Mouse (Mus musculus) ES-Bruce4 (cell line): Measurements from ENCODE around the gene Zkscan16. TPM values are rescaled to one million over a fixed set of nuclear protein-coding genes. Genes with fewer than 3 reads are reported as not detected.

Experiments
- H3K27ac ChIP-seq: 2 replicates; pipeline ENCODE4 v1.5.1; 2012; ENCODE audit warnings: low read length, inconsistent platforms; ENCODE audit not compliant: insufficient read depth
- H3K27me3 ChIP-seq: 2 replicates; pipeline ENCODE4 v1.6.1; 2012; ENCODE audit warnings: mild to moderate bottlenecking, low read length, inconsistent platforms; ENCODE audit not compliant: control insufficient read depth, poor library complexity, insufficient read depth, severe bottlenecking
- H3K36me3 ChIP-seq: 2 replicates; pipeline ENCODE4 v1.6.1; 2012; ENCODE audit warnings: inconsistent platforms, mild to moderate bottlenecking, low read length, moderate library complexity; ENCODE audit not compliant: control insufficient read depth, poor library complexity, insufficient read depth, severe bottlenecking
- H3K4me1 ChIP-seq: one replicate; pipeline ENCODE4 v1.8.1; 2011; ENCODE audit warnings: low read length; ENCODE audit not compliant: control insufficient read depth, insufficient read depth
- H3K4me3 ChIP-seq: 2 replicates; pipeline ENCODE4 v1.5.1; 2011; ENCODE audit warnings: low read depth, mild to moderate bottlenecking, low read length
- H3K9ac ChIP-seq: 2 replicates; pipeline ENCODE4 v1.6.1; 2012; ENCODE audit warnings: low read depth, mild to moderate bottlenecking, inconsistent platforms; ENCODE audit not compliant: poor library complexity, severe bottlenecking
- H3K9me3 ChIP-seq: replicated peaks from 2 replicates; pipeline ENCODE4 v1.6.1; 2012; ENCODE audit warnings: mild to moderate bottlenecking, low read length, inconsistent platforms; ENCODE audit not compliant: control insufficient read depth, poor library complexity, insufficient read depth, severe bottlenecking
- CTCF ChIP-seq: IDR thresholded peaks from one replicate; pipeline ENCODE4 v1.8.1; 2011; ENCODE audit warnings: low read depth, low read length
- EP300 ChIP-seq: IDR thresholded peaks from 2 replicates; pipeline ENCODE4 v1.6.1; 2011; ENCODE audit warnings: low read depth, low read length; ENCODE audit not compliant: insufficient read depth
- POLR2A ChIP-seq: IDR thresholded peaks from one replicate; pipeline ENCODE4 v1.8.1; 2011; ENCODE audit warnings: low read length; ENCODE audit not compliant: insufficient read depth
- polyA plus RNA-seq: library from polyadenylated mRNA; stranded (reverse); fragments of >200 nt; gene quantifications from 2 replicates; pipeline ENCODE4 v1.2.4, GENCODE M21; 2011; ENCODE audit warnings: low read depth; ENCODE audit not compliant: missing spikeins, insufficient read depth, insufficient read length

The Zkscan16 gene
- polyA plus RNA-seq, 1 experiment, result 0.49 TPM

DNA sequence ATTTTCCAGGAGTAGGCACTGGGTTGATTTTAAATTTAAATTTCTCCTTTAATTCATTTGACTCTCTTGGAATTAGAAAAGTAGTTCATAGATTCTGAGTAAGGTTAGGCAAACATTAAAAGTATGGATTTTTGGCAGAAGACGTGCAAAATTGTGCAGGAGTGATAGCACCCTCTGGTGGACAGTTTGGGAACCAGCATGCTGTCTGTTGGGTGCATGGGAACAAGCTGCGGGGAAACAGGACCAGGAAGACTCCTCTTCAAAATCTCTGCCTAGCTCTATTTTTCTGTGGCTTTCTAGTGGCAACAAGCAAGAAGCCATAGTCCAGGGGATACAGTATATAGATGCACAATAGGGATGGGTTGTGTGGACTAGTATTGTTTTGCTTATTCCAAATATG, 56.3 kb downstream of the Zkscan16 start:
- Histone ChIP-seq H3K4me3 (no peak overlapping the region), H3K9me3 (no peaks in the 10 kb centered on the region), H3K4me1 (peaks cover 3% of the 10 kb centered on the region), H3K9ac (no peak overlapping the region), H3K36me3 (no peaks in the 10 kb centered on the region), H3K27me3 (no peaks in the 10 kb centered on the region), H3K27ac (no peak overlapping the region)
- TF ChIP-seq EP300, result no peak
- peak; percentile 73 for TF ChIP-seq CTCF
- TF ChIP-seq POLR2A, result no peak

DNA sequence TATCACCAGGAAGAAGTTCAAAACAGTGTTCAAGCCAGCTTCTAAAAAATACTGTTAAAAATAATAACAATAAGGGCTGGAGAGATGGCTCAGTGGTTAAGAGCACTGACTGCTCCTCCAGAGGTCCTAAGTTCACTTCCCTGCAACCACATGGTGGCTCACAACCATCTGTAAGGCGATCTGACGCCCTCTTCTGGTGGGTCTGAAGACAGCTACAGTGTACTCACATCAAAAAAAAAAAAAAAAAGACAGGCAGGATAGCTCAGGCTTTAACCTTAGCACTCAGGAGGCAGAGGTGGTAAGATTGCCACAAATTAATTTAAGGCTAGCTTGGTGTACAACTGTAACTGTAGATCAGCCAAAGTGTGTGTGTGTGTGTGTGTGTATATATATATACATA, 57.2 kb downstream of the Zkscan16 start:
- TF ChIP-seq POLR2A (no peak), CTCF (peak; percentile 54)

DNA sequence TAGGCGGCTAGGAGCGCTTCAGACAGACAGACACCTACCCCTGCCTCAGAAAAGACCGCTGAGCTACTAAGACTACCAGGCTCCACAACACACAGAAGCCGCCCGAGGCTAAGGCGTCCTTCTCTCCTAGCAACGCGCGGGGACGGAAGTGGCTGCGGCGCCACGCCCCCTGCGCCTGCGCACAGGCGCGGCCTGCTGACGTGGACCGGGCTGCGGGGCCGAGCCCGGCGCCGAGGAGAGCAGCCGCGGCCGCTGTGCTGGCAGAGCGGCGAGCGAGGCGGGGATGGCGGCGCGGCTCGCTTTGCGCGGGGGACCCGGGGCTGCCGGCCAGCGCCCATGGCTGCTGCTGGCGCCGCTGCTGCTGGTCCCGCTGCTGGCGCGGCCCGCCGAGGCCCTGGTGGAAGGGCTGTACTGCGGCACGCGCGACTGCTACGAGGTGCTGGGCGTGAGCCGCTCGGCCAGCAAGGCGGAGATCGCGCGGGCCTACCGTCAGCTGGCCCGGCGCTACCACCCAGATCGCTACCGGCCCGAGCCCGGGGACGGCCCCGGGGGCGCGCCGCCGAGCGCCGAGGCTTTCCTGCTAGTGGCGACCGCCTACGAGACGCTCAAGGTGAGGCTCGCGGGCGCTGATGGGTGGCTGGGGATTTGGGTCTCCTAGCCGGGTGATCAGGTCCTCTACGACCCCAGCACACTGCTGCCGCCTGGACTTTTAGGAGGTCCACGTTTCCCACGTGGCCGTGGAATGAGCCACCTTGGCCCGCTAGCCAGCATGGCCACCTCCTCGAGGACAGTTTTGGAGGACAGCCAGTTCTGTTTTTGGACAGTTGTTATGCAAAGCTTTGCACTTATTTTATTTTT, 59.7 kb downstream of the Zkscan16 start, which contains the start of gene Gm20503:
Gene Gm20503 (plus strand): TSS at position 263 of the 858 bp plus-strand sequence.
- H3K4me1 ChIP-seq, result no peaks in the 10 kb centered on the region
- peak within 1 kb of the TSS; percentile 79 for H3K9ac ChIP-seq
- H3K36me3 ChIP-seq, result no peaks in the 10 kb centered on the region
- TF ChIP-seq POLR2A (no peak), CTCF (no peak), EP300 (no peak)
- H3K9me3 ChIP-seq, result no peaks in the 10 kb centered on the region
- no peaks in the 10 kb centered on the region for H3K27me3 ChIP-seq
- peak within 1 kb of the TSS; percentile 82 for H3K4me3 ChIP-seq
- H3K27ac ChIP-seq, result no peak within 1 kb of the TSS

More for the DNA sequence above, 57.2 kb downstream of the Zkscan16 start:
- Histone ChIP-seq H3K9me3 (no peaks in the 10 kb centered on the region), H3K4me1 (no peaks in the 10 kb centered on the region), H3K4me3 (no peak overlapping the region), H3K9ac (no peak overlapping the region), H3K36me3 (no peaks in the 10 kb centered on the region), H3K27ac (no peak overlapping the region), H3K27me3 (no peaks in the 10 kb centered on the region)

DNA sequence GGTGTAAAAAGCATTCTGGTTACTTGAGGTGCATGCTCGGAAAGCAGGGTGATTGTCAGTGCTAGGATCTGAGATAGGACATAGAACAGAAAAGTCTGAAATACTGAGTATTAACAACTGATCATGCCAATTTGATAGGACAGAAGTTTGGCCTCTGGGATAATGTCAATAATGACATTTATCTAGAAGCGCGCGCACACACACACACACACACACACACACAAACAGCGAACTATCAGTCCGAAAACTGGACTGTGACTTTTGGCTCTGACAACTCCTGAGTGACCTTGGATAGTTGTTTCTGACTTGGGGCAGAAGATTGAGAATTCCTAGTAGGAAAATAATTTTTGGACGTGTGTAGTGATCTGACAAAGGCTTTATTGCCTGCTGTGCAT, 60.4 kb downstream of the Zkscan16 start:
- Histone ChIP-seq H3K9ac (peak overlapping the region; percentile 79), H3K27ac (no peak overlapping the region), H3K36me3 (no peaks in the 10 kb centered on the region), H3K4me3 (peak overlapping the region; percentile 82), H3K4me1 (no peaks in the 10 kb centered on the region), H3K9me3 (no peaks in the 10 kb centered on the region), H3K27me3 (no peaks in the 10 kb centered on the region)
- TF ChIP-seq POLR2A (no peak), CTCF (no peak), EP300 (no peak)

DNA sequence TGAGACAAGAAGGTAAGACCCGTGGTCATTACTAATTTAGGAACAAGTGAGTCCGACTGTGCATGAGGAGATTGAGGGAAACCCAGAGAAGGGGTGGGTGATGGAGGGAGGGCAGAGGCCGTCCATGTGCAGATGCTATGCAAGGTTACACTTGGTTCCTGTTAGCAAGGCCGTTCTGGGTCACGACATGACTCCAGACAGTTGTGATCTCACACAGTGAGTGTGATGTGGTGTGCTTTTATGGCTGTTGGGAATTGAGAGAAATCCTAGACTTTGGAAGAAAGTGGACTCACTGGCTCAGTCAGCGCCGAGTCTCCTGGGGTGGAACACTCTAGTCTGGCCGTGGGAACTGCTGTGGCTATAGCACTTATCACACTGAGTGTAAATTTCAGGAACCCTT, 62.8 kb downstream of the Zkscan16 start:
- Histone ChIP-seq H3K36me3 (no peaks in the 10 kb centered on the region), H3K9me3 (no peaks in the 10 kb centered on the region), H3K4me1 (no peaks in the 10 kb centered on the region), H3K4me3 (no peak overlapping the region), H3K27ac (no peak overlapping the region), H3K9ac (no peak overlapping the region), H3K27me3 (no peaks in the 10 kb centered on the region)
- TF ChIP-seq POLR2A (no peak), CTCF (no peak), EP300 (no peak)

DNA sequence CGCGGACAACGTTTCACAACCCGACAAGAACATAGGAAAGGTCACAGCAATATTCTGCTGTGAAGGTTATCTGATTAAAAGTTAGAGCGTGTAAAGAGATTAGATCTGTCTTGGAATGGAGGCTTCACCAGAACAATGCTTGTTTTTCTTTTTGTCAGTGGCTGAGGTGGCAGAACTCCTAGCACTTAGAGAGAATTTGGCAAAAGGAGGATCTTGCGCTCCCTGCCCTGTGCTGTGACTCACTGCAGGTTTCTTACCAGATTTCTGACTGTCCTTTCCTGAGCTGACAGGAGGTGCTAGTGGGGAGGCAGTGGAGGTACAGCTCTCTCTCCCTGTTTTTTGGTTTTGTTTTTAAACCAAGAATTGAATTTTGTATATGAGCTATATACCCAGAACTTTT, 63.6 kb downstream of the Zkscan16 start:
- no peaks in the 10 kb centered on the region for H3K4me1 ChIP-seq
- H3K9me3 ChIP-seq, result no peaks in the 10 kb centered on the region
- TF ChIP-seq EP300 (no peak), CTCF (no peak), POLR2A (no peak)
- H3K27me3 ChIP-seq, result no peaks in the 10 kb centered on the region
- H3K27ac ChIP-seq, result no peak overlapping the region
- H3K9ac ChIP-seq, result no peak overlapping the region
- H3K36me3 ChIP-seq, result no peaks in the 10 kb centered on the region
- no peak overlapping the region for H3K4me3 ChIP-seq

Other genes with a start within 250 kb of the Zkscan16 start
- gene Olfr267, start 155.9 kb upstream of the Zkscan16 start, polyA plus RNA-seq, result not detected in 2 replicates
- gene Ecpas, start 30.9 kb upstream of the Zkscan16 start, polyA plus RNA-seq, result 58.0 and 65.2 TPM in 2 replicates
- gene Ptgr1, start 43.5 kb downstream of the Zkscan16 start, polyA plus RNA-seq, result 17.9 and 19.8 TPM in 2 replicates
- gene Dnajc25, start 51.4 kb downstream of the Zkscan16 start, polyA plus RNA-seq, result 6.1 TPM in 2 replicates
- not detected in 2 replicates for gene Gm20503, start 59.6 kb downstream of the Zkscan16 start, polyA plus RNA-seq
- 18.3 and 18.4 TPM in 2 replicates for gene Gng10, start 91.5 kb downstream of the Zkscan16 start, polyA plus RNA-seq
- 0.85 and 1.0 TPM in 2 replicates for gene AI481877, start 195.4 kb downstream of the Zkscan16 start, polyA plus RNA-seq
- 60.0 and 61.2 TPM in 2 replicates for gene Ugcg, start 245.6 kb downstream of the Zkscan16 start, polyA plus RNA-seq